Mouse (Mus musculus): ENCODE measurements around the gene Itsn1. TPM values are rescaled to one million over a fixed set of nuclear protein-coding genes. Genes with fewer than 3 reads are reported as not detected.

Gene Itsn1
- polyA plus RNA-seq, 2 experiments, result 24.8 to 46.6 TPM

DNA sequence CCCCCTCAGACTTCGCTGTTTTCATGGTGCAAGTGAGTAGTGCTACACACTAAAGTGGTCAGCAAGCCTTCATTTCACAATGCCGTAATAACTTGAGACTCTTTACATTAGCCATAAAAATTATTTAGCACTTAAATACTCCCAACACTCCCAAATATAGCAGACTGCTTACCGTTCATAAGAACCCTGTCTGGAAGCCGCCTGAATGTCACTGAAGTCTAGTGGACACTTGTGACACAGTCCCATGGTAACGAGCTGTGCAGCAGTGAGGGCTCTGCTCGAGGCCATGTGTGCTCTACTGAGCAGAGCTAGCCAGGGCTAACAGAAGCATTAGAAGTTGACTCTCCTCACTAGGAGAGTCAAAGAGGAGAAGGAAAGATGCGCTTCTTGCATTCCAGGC is 81.2 kb downstream of the Itsn1 start:
- Histone ChIP-seq H3K9ac (ENCODE audit: low read depth, low read length, severe bottlenecking) (no peak overlapping the region), H3K4me3 (replicated peaks; ENCODE audit: low read length) (no peak overlapping the region), H3K27ac (replicated peaks; ENCODE audit: low read depth, low read length) (no peak overlapping the region), H3K9me3 (ENCODE audit: control insufficient read depth, low read length) (no peaks in the 10 kb centered on the region), H3K36me3 (ENCODE audit: control insufficient read depth, insufficient read depth, low read length) (peaks cover 28% of the 10 kb centered on the region), H3K27me3 (ENCODE audit: control insufficient read depth, insufficient read depth, low read length) (no peaks in the 10 kb centered on the region), H3K4me2 (replicated peaks; ENCODE audit: low read depth, low read length, severe bottlenecking) (no peak overlapping the region), H3K4me1 (ENCODE audit: control insufficient read depth, insufficient read depth, low read length) (no peaks in the 10 kb centered on the region)
- TF ChIP-seq POLR2A (IDR thresholded peaks at IDR 0.05; ENCODE audit: borderline replicate concordance, extremely low read depth, insufficient read depth, insufficient read length), result no peak
- ATAC-seq (ENCODE audit: low FRiP score, low read depth), result no peak
- DNase-seq (ENCODE audit: low spot score), result no peak
- WGBS, result 76% methylated on average over 7 of the region's 7 CpGs

GRCm38 (mm10) chr16:91811339-91811738 is 82.3 kb downstream of the Itsn1 start:
- Histone ChIP-seq H3K4me1 (ENCODE audit: control insufficient read depth, insufficient read depth, low read length) (no peaks in the 10 kb centered on the region), H3K36me3 (ENCODE audit: control insufficient read depth, insufficient read depth, low read length) (peaks cover 29% of the 10 kb centered on the region), H3K27ac (replicated peaks; ENCODE audit: low read depth, low read length) (no peak overlapping the region), H3K4me2 (replicated peaks; ENCODE audit: low read depth, low read length, severe bottlenecking) (no peak overlapping the region), H3K9ac (ENCODE audit: low read depth, low read length, severe bottlenecking) (no peak overlapping the region), H3K4me3 (replicated peaks; ENCODE audit: low read length) (no peak overlapping the region), H3K9me3 (ENCODE audit: control insufficient read depth, low read length) (no peaks in the 10 kb centered on the region), H3K27me3 (ENCODE audit: control insufficient read depth, insufficient read depth, low read length) (no peaks in the 10 kb centered on the region)
- WGBS, result 97% methylated on average over 7 of the region's 7 CpGs
- no peak for TF ChIP-seq POLR2A (IDR thresholded peaks at IDR 0.05; ENCODE audit: borderline replicate concordance, extremely low read depth, insufficient read depth, insufficient read length)
- ATAC-seq (ENCODE audit: low FRiP score, low read depth) (no peak), DNase-seq (ENCODE audit: low spot score) (no peak)

DNA sequence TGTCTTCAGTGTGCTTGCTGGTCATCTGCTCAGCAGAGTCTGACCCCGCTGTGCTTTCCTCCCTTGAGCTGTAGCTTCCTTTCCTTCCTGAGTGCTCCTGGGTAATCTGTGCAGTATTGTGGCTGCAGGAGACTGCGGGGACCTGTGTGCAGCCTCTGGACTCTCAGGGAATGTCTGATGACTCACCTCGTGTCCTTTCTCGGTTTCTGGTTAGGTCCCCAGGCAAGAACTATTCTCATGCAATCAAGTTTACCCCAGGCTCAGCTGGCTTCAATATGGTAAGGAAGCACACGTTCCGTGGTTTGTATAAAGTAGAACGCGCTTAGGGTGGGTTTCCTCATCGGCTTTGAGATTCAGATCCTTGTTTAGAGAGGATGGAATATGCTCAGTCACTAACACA is 82.8 kb downstream of the Itsn1 start:
- no peak overlapping the region for H3K4me2 ChIP-seq (replicated peaks; ENCODE audit: low read depth, low read length, severe bottlenecking)
- 90% methylated on average over 9 of the region's 9 CpGs for WGBS
- ATAC-seq (ENCODE audit: low FRiP score, low read depth), result no peak

DNA sequence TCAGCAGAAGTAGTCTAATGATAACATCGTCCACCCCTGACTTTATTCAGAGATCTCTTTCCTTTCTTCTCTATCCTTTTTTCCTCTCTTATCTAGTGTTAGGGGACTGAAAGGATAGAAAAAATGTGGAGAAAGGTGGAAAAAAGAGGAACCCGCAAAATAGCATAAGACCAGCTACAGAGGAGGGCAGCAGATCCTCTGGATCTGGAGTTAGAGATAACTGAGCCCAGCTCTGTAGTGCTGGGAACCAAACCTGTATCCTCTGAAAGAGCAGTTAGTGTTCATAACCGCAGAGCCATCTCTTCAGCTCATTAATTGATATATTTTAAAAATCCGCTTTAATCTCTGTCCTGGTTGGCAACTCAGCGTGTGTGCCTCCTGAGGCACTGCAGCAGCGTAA is 84.5 kb downstream of the Itsn1 start:
- no peak overlapping the region for H3K27ac ChIP-seq (replicated peaks; ENCODE audit: low read depth, low read length)
- H3K9me3 ChIP-seq (ENCODE audit: control insufficient read depth, low read length), result no peaks in the 10 kb centered on the region
- no peak overlapping the region for H3K9ac ChIP-seq (ENCODE audit: low read depth, low read length, severe bottlenecking)
- ATAC-seq (ENCODE audit: low FRiP score, low read depth) (no peak), DNase-seq (ENCODE audit: low spot score) (no peak)
- no peak overlapping the region for H3K4me3 ChIP-seq (replicated peaks; ENCODE audit: low read length)
- H3K4me2 ChIP-seq (replicated peaks; ENCODE audit: low read depth, low read length, severe bottlenecking), result no peak overlapping the region
- no peak for TF ChIP-seq POLR2A (IDR thresholded peaks at IDR 0.05; ENCODE audit: borderline replicate concordance, extremely low read depth, insufficient read depth, insufficient read length)
- no peaks in the 10 kb centered on the region for H3K27me3 ChIP-seq (ENCODE audit: control insufficient read depth, insufficient read depth, low read length)
- H3K36me3 ChIP-seq (ENCODE audit: control insufficient read depth, insufficient read depth, low read length), result peaks cover 43% of the 10 kb centered on the region
- H3K4me1 ChIP-seq (ENCODE audit: control insufficient read depth, insufficient read depth, low read length), result no peaks in the 10 kb centered on the region
- 93% methylated on average over 6 of the region's 6 CpGs for WGBS

More for the DNA sequence above, 82.8 kb downstream of the Itsn1 start:
- DNase-seq (ENCODE audit: low spot score), result no peak
- H3K27me3 ChIP-seq (ENCODE audit: control insufficient read depth, insufficient read depth, low read length), result no peaks in the 10 kb centered on the region
- TF ChIP-seq POLR2A (IDR thresholded peaks at IDR 0.05; ENCODE audit: borderline replicate concordance, extremely low read depth, insufficient read depth, insufficient read length), result no peak
- no peaks in the 10 kb centered on the region for H3K9me3 ChIP-seq (ENCODE audit: control insufficient read depth, low read length)
- no peaks in the 10 kb centered on the region for H3K4me1 ChIP-seq (ENCODE audit: control insufficient read depth, insufficient read depth, low read length)
- no peak overlapping the region for H3K27ac ChIP-seq (replicated peaks; ENCODE audit: low read depth, low read length)
- no peak overlapping the region for H3K4me3 ChIP-seq (replicated peaks; ENCODE audit: low read length)
- peaks cover 31% of the 10 kb centered on the region for H3K36me3 ChIP-seq (ENCODE audit: control insufficient read depth, insufficient read depth, low read length)
- H3K9ac ChIP-seq (ENCODE audit: low read depth, low read length, severe bottlenecking), result no peak overlapping the region

DNA sequence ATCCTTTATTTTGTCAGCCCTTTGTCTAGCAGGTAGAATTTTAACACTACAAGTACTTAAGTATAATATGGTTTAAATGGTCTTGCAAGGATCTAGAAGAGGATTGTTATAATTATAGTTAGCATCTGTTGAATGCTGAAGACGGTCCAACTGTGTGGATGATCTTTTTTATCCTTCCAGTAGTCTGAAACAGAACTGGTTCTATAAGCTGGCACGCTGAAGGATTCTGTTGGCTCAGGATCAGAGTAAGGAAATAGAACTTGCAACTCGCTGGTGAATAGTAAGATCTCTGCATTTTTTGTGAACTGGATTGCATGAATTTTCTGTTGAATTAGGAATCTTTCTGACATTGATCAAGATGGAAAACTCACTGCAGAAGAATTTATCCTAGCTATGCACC is 86.0 kb downstream of the Itsn1 start:
- no peaks in the 10 kb centered on the region for H3K27me3 ChIP-seq (ENCODE audit: control insufficient read depth, insufficient read depth, low read length)
- no peak overlapping the region for H3K4me2 ChIP-seq (replicated peaks; ENCODE audit: low read depth, low read length, severe bottlenecking)
- no peaks in the 10 kb centered on the region for H3K4me1 ChIP-seq (ENCODE audit: control insufficient read depth, insufficient read depth, low read length)
- ATAC-seq (ENCODE audit: low FRiP score, low read depth), result no peak
- WGBS, result 96% methylated on average over 3 of the region's 3 CpGs
- no peak for DNase-seq (ENCODE audit: low spot score)
- no peaks in the 10 kb centered on the region for H3K9me3 ChIP-seq (ENCODE audit: control insufficient read depth, low read length)
- TF ChIP-seq POLR2A (IDR thresholded peaks at IDR 0.05; ENCODE audit: borderline replicate concordance, extremely low read depth, insufficient read depth, insufficient read length), result no peak
- H3K27ac ChIP-seq (replicated peaks; ENCODE audit: low read depth, low read length), result no peak overlapping the region
- H3K36me3 ChIP-seq (ENCODE audit: control insufficient read depth, insufficient read depth, low read length), result peaks cover 54% of the 10 kb centered on the region
- no peak overlapping the region for H3K4me3 ChIP-seq (replicated peaks; ENCODE audit: low read length)
- no peak overlapping the region for H3K9ac ChIP-seq (ENCODE audit: low read depth, low read length, severe bottlenecking)

DNA sequence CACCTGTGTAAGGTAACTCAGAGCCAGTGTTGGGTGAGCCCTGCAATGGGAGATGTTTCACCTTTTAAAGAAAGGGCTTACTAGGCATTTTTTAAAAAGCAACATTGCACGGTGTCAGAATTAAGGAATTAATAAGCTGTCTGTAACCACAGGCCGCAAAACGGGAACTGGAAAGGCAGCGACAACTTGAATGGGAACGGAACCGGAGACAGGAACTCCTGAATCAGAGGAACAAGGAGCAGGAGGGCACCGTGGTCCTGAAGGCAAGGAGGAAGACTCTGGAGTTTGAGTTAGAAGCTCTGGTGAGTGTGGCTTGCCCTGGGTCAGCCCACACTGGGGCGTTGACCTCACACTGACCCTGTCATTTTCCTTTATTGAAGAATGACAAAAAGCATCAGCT is 91.2 kb downstream of the Itsn1 start:
- ATAC-seq (ENCODE audit: low FRiP score, low read depth) (no peak), DNase-seq (ENCODE audit: low spot score) (no peak)
- Histone ChIP-seq H3K4me1 (ENCODE audit: control insufficient read depth, insufficient read depth, low read length) (no peaks in the 10 kb centered on the region), H3K36me3 (ENCODE audit: control insufficient read depth, insufficient read depth, low read length) (peaks cover 75% of the 10 kb centered on the region), H3K27me3 (ENCODE audit: control insufficient read depth, insufficient read depth, low read length) (no peaks in the 10 kb centered on the region), H3K27ac (replicated peaks; ENCODE audit: low read depth, low read length) (no peak overlapping the region), H3K9ac (ENCODE audit: low read depth, low read length, severe bottlenecking) (no peak overlapping the region), H3K9me3 (ENCODE audit: control insufficient read depth, low read length) (no peaks in the 10 kb centered on the region), H3K4me2 (replicated peaks; ENCODE audit: low read depth, low read length, severe bottlenecking) (no peak overlapping the region), H3K4me3 (replicated peaks; ENCODE audit: low read length) (no peak overlapping the region)
- WGBS, result 88% methylated on average over 8 of the region's 8 CpGs
- no peak for TF ChIP-seq POLR2A (IDR thresholded peaks at IDR 0.05; ENCODE audit: borderline replicate concordance, extremely low read depth, insufficient read depth, insufficient read length)
